Mouse (Mus musculus) macrophage (primary cell): ENCODE measurements around the gene Ptprs. TPM values are rescaled to one million over a fixed set of nuclear protein-coding genes. Genes with fewer than 3 reads are reported as not detected.
A peak's percentile ranks its signal among the peaks of the same experiment; 100 is the strongest.

ENCODE experiments used
- H3K27ac ChIP-seq: fragments of 350-480 bp; formaldehyde crosslinking; 2 replicates; pipeline ENCODE4 v1.9.0; 2021
- H3K36me3 ChIP-seq: fragments of 350-480 bp; formaldehyde crosslinking; 2 replicates; pipeline ENCODE4 v1.9.0; 2021; ENCODE audit errors: inconsistent target
- H3K4me3 ChIP-seq: fragments of 350-480 bp; formaldehyde crosslinking; 2 replicates; pipeline ENCODE4 v1.9.0; 2021; ENCODE audit errors: inconsistent target
- H3K79me2 ChIP-seq: fragments of 350-480 bp; formaldehyde crosslinking; 2 replicates; pipeline ENCODE4 v1.9.0; 2021; ENCODE audit errors: inconsistent target
- WGBS: methylation state at CpG from one replicate; pipeline ENCODE4 v1.1.7; 2026; ENCODE audit warnings: inconsistent platforms; ENCODE audit not compliant: missing documents; 5-methylcytosine and 5-hydroxymethylcytosine counted together
- polyA plus RNA-seq: library from polyadenylated mRNA; stranded (reverse); fragments of 250-400 nt; gene quantifications from 3 replicates; pipeline ENCODE4 v1.2.4, GENCODE M21; 2018; ENCODE audit warnings: inconsistent platforms

Gene Ptprs
- polyA plus RNA-seq, 1 experiment from 2014 or later = 25.1 TPM

DNA sequence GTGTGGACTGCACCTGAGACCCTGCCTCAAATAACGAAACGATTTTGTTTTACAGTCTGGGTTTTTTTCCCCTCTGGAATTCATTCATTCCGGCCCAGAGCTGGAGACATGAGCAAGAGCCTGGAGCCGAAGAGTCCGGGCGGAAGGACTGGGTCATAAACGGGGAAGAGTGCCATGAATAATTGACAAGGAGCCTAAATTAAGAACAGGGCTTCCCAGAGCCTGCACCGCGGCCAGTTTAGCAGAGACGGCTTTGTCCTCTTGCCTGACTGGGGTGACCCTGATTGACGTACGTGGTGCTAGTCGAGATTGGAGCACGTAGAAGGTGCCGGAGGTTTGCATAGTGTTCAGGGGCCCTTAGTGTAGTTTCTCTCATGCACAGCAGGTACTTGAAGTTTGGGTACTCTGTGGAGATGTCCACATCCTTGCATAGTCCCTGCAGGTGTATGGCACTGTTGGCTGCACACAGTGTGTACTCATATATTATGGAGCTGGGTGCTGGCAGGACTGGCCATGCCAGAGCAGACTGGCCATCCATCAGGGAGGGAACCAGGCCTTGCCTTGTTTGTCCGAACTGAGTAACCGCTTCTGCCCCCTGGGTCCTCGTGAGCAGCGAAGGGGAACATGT is 1.0 kb upstream of the Ptprs start:
- Histone ChIP-seq H3K36me3 (no peaks in the 10 kb centered on the region), H3K79me2 (no peaks in the 10 kb centered on the region), H3K27ac (no peak overlapping the region), H3K4me3 (no peak overlapping the region)
- 91% methylated on average over 19 of the region's 19 CpGs for WGBS

DNA sequence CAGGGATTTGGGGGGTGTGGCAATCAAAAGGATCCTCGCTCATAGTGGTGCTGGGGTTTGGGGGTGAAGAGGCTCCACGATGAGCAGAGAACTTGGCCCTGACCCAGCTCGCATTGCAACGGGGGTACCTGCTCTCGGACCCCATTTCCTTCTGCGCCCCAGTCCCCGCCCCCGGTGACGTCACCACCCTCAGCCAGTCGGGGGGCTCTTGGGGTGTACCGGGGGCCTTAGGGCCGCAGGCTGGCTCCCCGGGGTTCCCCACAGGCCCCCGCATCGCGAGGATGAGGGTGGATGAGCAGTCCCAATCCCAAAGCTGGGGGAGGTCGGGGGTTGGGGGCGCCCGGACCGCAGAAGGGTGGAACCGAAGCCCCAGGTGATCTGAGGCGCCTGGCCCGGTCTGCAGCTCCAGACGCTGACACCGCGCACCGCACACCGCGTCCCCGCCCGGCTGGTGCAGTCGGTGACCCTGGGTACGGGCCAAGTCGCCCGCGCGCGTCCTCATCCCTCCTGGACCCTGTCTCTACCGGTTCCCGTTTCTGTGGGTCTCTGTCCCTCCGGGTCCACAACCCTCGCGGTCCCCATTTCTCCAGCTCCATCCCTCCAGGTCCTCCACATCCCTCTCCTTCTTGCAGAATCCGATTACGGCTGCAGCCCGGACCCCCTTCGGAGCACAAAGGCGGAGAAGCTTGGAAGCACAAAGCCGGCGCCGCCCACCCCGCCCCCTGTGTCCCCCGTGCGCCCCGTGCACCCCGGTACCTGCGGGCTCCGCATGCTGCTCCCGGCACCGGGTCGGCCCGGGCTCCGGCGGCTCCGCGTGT is 490 bp downstream of the Ptprs start:
- no peak overlapping the region for H3K27ac ChIP-seq
- peak overlapping the region; percentile 30 for H3K4me3 ChIP-seq
- WGBS = under 1% methylated on average over 60 of the region's 66 CpGs
- H3K36me3 ChIP-seq = no peaks in the 10 kb centered on the region
- H3K79me2 ChIP-seq = no peaks in the 10 kb centered on the region

DNA sequence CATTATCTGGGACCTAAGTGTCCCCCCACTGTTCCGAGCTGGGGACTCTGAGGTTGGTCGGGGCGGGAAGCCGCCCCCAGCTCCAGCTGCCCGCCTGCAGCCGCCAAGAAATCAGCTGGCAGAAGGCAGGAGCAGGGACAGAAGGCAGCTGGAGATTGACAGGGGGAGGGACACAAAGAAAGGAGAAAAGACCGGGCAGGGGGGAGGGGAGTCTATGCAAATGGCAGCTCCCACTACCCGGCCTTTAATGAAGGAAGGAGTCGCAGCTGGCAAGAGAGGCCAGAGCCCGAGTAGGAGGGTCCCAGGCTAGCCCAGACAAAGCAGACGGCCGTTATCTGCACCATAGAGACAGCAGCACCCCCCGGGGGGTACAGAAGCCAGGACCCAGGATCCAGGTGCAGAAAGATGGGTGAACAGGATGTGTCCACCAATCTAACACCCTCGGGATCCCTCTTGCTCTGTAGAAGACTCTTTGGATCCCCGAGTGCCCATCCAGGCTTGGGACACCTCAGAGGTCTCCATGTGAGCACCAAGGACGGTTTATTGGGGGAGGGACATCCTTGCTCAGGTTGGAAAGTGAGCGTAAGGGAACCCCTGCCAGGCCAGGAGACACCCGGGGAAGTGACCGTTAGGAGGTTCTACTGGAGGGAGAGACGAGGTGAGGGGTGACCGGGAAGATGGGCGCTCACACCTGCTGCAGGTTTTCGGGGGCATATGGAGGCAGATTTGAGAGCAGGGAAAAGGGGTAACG is 1.3 kb downstream of the Ptprs start:
- H3K4me3 ChIP-seq = peak overlapping the region; percentile 2; the same call in 1 of the 2 replicates
- no peaks in the 10 kb centered on the region for H3K79me2 ChIP-seq
- no peaks in the 10 kb centered on the region for H3K36me3 ChIP-seq
- 4% methylated on average over 24 of the region's 24 CpGs for WGBS
- no peak overlapping the region for H3K27ac ChIP-seq

DNA sequence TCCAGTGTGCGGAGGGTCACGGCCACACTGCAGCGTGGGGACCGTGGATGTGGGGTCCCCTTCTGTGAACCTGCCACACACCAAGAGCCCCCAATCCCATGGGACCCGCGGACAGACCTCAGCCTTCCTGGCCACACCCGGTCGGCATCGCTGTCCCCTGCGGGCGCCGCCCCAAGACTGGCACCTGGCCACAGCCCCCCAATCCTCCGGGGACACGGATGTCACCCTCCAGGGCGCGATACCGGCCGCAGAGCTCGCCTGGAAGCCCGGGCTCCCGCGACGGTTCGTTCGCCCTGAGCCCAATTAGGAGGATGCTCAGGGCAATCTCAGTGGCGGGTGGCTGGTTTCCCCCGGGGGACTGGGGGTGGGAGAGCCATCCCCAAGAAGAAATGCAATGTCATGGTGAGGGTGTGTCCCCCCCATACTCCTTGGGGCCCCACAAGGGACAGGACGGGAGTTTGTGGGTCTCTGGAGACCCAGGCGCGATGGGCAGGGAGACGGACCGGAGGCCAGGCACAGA is 1.9 kb downstream of the Ptprs start:
- Histone ChIP-seq H3K4me3 (no peak overlapping the region), H3K36me3 (no peaks in the 10 kb centered on the region), H3K27ac (no peak overlapping the region), H3K79me2 (no peaks in the 10 kb centered on the region)
- 5% methylated on average over 32 of the region's 32 CpGs for WGBS

DNA sequence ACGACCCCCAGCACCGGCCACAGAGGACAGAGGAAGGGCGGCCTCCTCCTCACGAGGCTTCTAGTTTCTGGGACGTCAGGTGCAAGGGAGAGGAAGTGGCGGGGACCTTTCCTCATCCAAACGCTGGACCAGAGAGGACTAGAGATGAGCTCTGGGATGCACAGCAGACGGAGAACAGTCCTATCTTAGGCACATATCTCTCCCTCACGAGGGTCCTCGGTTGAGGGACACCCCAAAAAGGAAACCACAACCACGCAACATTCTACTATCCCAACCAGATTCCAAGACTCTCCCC is 2.7 kb downstream of the Ptprs start:
- Histone ChIP-seq H3K36me3 (no peaks in the 10 kb centered on the region), H3K4me3 (no peak overlapping the region), H3K79me2 (no peaks in the 10 kb centered on the region), H3K27ac (no peak overlapping the region)
- WGBS = 9% methylated on average over 11 of the region's 11 CpGs

DNA sequence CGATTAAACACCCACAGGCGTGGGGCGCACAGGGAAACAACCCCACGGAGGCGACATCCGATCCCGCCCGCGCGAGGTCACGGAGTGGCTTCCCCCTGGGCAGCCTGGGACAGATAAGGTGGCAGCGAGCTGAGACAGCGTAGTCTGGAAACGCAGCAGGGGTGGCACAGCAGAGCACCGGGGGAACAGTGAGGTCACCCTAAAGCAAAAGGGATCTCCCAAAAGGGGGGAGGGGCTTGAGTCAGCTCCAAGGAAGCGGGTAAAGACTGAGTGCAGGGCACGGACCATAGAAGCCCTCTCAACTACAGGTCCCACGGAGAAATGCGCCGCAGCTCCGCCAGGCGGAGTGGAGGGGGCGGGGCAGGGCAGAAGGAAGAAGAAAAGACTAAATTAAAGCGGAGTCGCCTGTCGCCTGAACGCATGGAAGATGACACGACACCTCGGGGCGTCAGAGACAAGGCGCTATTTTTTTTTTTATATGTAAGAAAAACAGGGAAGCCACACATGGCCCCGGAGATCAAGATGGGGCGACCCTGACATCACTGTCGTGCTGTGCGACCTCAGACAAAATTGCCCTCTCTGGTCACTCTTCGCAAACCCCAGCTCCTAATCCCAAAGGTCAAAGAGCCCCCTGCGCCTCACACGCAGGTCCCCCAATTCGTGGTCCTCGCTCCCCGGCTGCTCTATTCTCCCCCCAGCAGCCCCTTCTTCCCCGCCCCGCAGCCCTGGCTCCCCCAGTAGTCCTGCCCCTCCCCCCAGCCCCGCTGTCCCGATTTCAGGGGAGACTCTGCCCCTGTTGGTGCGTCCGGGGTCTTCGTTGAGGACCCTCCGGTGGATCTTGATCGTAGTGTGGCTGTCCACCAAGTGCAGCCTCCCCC is 3.3 kb downstream of the Ptprs start:
- Histone ChIP-seq H3K27ac (no peak overlapping the region), H3K36me3 (no peaks in the 10 kb centered on the region), H3K4me3 (peak overlapping the region; percentile 5; the same call in 1 of the 2 replicates), H3K79me2 (no peaks in the 10 kb centered on the region)
- 5% methylated on average over 49 of the region's 50 CpGs for WGBS

DNA sequence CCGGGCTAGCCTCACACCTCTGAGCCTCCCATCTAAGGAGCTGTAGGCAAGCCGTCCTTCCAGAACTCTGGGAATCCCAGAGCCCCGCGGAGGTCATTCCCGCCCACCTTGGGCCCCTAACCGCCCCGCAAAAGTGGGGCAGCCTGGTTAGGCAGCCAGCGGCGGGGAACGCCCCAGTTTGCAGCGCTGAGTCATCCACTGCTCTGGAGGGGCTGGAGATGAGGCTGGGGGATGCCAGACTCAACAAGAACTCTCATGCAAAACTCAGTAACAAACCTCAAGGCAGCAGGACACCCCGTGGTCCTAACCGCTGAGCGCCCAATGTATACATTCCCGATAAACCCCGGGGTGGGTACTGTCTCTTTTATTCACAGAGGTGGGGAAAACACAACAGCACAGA is 4.2 kb downstream of the Ptprs start:
- H3K36me3 ChIP-seq = no peaks in the 10 kb centered on the region
- H3K27ac ChIP-seq = no peak overlapping the region
- H3K4me3 ChIP-seq = peak overlapping the region; percentile 5; the same call in 1 of the 2 replicates
- 12% methylated on average over 16 of the region's 16 CpGs for WGBS
- no peaks in the 10 kb centered on the region for H3K79me2 ChIP-seq

DNA sequence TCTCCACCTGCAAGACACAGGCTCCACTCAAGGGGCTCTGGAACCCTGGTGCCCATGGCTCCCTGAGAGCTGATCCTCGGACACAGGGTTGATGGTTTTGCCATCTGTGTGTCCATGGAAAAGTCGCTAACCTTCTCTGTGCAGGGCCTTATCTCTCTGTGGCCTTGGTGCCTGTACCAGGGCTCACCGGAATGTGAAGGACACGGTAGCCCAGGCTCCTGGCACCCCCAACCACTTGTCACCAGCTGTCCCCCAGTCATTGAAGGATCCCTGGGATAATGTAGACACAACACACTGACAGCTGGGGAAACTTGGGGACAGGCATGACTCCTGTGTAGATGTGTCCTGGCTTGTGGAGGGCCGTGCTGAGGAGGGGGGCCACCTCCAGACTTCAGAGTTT is 5.1 kb downstream of the Ptprs start:
- H3K27ac ChIP-seq = no peak overlapping the region
- H3K79me2 ChIP-seq = no peaks in the 10 kb centered on the region
- no peaks in the 10 kb centered on the region for H3K36me3 ChIP-seq
- WGBS = 89% methylated on average over 5 of the region's 5 CpGs
- H3K4me3 ChIP-seq = no peak overlapping the region

DNA sequence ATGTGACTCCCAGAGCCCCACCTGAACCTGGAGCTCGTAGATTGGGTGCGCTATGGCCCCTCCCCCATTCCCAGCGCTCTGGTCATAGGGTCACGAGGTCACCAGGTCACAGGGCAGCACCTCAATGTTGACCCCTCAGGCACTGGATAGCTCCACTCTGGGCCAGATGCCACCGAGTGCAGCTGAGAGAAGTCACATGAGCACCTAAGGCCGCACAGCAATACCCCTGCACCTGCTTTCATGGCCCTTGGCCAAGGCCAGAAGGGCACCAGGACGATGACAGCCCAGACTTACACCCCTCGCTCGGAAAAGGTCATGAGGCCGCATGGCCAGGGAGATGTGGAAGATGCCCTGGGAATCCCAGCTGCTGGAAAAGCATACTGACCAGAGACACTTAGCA is 5.7 kb downstream of the Ptprs start:
- no peak overlapping the region for H3K4me3 ChIP-seq
- 70% methylated on average over 10 of the region's 10 CpGs for WGBS

DNA sequence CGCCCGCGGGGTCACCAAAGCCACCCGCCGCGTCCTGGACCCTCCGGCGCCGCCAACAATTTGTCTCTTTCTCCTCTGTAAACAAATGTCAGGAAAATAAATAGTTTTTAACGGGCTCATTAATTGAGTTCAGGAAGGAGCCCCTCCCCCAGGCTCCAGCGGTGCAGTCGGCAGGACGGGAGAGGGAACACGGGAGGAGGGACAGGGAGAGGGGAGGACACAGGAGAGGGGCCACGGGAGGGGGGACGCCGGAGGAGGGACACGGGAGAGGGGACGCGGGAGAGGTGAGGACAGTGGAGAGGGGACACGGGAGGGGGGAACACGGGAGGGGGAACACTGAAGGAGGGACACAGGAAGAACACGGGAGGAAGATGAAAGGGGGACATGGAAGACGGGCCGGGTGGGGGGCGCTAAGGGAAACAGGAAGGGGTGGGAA is 6.3 kb downstream of the Ptprs start:
- WGBS = 26% methylated on average over 25 of the region's 26 CpGs
- no peak overlapping the region for H3K27ac ChIP-seq
- H3K36me3 ChIP-seq = no peaks in the 10 kb centered on the region
- H3K4me3 ChIP-seq = no peak overlapping the region
- no peaks in the 10 kb centered on the region for H3K79me2 ChIP-seq

More for the DNA sequence above, 5.7 kb downstream of the Ptprs start:
- H3K36me3 ChIP-seq = no peaks in the 10 kb centered on the region
- H3K27ac ChIP-seq = no peak overlapping the region
- H3K79me2 ChIP-seq = no peaks in the 10 kb centered on the region

DNA sequence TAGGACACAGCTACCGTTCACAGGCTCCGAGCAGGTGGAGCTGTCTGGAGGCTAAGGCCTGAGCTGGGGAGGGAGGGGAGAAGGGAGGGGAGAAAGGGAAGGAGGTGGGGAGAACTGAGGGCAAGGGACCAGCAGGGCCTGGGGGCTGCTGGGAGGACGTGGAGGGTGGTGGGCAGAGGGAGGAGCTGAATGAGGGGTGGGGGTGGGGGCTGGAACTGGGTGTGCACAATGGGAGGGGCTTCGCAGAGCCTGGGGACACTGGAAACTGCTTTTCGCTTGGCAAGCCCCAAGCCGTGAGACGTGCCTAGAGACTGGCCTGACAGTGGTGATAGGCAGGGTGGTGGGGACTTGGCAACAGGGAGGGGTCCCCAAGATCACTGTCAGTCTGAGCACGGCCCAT is 7.0 kb downstream of the Ptprs start:
- Histone ChIP-seq H3K4me3 (no peak overlapping the region), H3K79me2 (no peaks in the 10 kb centered on the region), H3K27ac (no peak overlapping the region), H3K36me3 (no peaks in the 10 kb centered on the region)
- WGBS = 65% methylated on average over 7 of the region's 8 CpGs

DNA sequence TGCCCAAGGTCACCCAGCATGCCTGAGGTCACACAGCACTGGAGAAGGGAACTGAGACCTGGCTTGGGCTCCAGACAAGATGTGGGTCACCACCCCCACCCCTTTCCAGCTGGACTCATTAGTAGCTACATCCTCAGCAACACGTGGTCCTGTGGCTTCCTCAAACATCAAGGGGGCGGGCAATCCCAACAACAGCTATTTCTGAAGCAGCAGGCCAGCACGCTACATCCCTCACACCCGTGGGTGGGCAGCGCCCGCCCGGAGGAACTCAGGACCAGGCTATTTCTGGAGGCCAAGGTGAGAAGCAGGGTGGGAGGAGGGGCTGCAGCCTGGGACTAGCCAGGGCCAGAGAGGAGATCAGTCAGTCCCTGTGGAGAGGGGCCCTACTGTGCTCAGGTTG is 7.4 kb downstream of the Ptprs start:
- WGBS = 7% methylated on average over 7 of the region's 7 CpGs
- no peak overlapping the region for H3K4me3 ChIP-seq
- H3K36me3 ChIP-seq = no peaks in the 10 kb centered on the region
- no peaks in the 10 kb centered on the region for H3K79me2 ChIP-seq
- no peak overlapping the region for H3K27ac ChIP-seq

DNA sequence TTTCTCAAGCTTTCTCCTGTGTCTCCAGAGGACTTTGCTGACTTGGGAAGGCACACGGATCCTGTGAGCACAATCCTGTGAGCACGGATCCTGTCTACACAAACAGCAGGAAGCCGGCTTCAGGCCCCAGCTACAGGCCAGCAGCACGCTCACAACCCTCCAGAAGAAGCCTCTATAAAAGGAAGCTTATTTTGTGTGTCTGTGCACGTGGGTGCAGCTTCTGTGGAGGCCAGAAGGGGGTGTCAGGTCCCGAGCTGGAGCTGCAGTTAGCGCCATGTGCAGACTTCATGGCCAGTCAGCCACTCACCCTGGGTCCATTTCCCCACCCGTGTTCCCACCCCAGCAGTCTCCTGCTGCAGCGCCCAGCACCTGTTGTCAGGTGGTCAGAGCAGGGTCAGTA is 7.9 kb downstream of the Ptprs start:
- no peak overlapping the region for H3K4me3 ChIP-seq
- H3K27ac ChIP-seq = no peak overlapping the region
- WGBS = 93% methylated on average over 9 of the region's 9 CpGs

DNA sequence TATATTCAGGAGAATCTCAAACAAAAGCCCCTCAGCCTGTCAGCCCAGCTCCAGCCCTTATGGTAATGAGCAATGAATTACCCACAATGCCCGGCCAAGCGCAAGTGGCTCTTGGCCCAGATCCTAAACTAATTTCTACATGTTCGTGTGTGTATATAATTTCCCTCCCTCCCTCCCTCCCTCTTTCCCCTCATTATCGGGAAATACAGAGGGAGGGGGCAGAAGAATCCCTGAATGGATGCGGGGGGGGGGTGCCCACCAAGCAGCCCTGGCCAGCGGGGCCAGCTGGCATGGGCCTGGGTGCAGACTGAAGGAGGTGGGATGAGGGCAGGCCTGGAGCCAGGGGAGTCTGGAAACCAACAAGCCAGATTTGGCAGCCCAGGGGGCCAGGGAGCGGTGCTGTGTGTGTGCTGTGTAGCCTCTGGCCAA is 8.8 kb downstream of the Ptprs start:
- H3K79me2 ChIP-seq = no peaks in the 10 kb centered on the region
- H3K36me3 ChIP-seq = no peaks in the 10 kb centered on the region
- 94% methylated on average over 2 of the region's 7 CpGs for WGBS
- H3K27ac ChIP-seq = no peak overlapping the region
- no peak overlapping the region for H3K4me3 ChIP-seq

More for the DNA sequence above, 7.9 kb downstream of the Ptprs start:
- Histone ChIP-seq H3K79me2 (no peaks in the 10 kb centered on the region), H3K36me3 (no peaks in the 10 kb centered on the region)
